Mouse (Mus musculus) splenic B cell, adult 2 months (primary cell): ENCODE data around the gene Adat3.
"Not testable (repeated sequence)": the region's sequence is repeated elsewhere in the genome, so short reads cannot be mapped to it uniquely, and the experiment has no call there.

Experiments used
- DNase-seq: peaks from one replicate; pipeline ENCODE4 v3.0.0-alpha.2; 2011; ENCODE audit warnings: low read depth, low spot score
- H3K27me3 ChIP-seq: 2 replicates; pipeline ENCODE4 v1.6.1; 2012; ENCODE audit warnings: mild to moderate bottlenecking, low read length, moderate library complexity, mixed read lengths; ENCODE audit not compliant: control insufficient read depth, poor library complexity, insufficient read depth, severe bottlenecking
- H3K36me3 ChIP-seq: 2 replicates; pipeline ENCODE4 v1.6.1; 2012; ENCODE audit warnings: mild to moderate bottlenecking, low read length, moderate library complexity, mixed read lengths; ENCODE audit not compliant: control insufficient read depth, poor library complexity, insufficient read depth, severe bottlenecking

Gene Adat3

DNA sequence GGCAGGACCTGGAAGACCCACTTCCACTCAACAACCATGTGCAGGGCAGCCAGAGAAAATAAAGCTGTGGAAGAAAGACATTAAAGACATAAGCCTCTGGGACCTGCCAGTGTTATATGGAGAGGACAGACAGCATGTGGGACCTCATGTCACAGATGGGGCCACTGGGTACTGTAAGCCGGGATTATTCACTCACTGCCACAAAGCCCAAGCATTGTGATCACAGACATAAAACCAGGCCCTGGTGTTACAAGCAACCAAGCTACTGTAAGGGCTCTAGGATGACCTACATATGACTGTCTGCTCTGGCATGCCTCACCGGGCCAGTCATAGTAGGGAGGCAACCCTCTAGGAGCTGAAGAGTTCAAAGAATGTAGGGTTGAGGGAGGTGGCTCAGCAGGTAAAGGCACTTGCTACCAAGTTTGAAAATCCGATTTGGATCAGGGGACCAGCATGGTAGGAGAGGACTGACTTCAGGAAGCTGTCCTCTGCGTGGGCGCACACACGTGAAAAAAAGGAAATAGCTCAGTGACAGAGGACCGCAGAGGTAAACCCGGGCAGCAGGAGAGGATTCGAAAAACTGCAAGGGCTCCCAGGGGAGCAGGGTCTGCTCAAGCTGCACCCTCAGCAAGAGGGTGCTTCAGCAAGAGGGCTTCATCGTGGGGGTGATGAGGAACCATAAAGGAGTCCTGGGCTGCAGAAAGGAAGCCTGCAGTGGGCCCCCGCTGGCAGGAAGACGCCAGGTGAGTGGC, 13.4 kb upstream of the Adat3 start:
- Histone ChIP-seq H3K36me3 (peaks cover 3% of the 10 kb centered on the region; the same call in 1 of the 2 replicates), H3K27me3 (no peaks in the 10 kb centered on the region)
- DNase-seq = peak; percentile 86

DNA sequence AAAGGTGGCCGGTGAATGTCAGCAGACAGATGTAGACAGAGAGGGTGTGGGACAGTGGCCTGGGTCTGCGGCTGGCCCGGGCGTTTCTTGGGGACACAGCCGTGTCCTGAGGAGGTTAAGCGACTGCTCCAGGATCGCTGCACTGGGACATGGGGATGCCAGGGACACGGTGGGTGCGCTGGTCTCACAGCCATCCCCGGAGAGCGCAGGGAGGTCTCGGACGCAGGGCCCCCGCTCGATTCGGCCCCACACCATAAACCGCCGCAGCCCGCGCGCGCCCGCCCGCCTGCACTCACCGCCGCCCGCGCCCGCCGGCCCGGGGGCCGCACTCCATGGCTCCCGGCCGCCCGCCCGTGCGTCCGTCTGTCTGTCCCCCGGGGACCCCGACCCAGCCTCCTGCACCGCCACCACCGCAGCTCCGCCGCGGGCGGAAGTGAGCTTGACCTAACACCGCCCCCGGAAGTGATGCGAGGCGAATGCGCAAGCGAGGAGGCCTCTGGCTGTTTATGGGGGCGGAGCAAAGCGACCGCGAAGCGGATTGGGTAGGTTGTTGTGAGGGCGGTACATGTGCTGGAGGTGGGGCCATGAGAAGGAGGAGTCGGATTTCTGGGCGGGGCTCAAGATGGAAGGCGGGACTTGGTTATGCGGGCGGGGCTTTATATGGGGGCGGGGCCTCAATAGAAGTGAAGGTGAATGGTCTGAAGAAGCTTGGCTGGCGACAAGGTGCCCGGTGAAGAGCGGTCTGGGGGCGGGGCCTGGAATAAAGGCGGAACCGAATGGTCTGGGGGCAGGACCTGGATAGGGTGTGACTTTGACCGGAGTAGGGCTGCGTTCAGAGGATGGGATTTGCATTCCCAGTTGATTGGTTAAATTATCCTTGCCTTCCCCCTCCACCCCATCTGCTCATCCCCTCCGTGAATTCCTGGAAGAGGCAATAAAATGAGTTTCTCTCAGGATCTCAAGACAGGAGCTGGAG, 12.5 kb upstream of the Adat3 start, which contains the start of gene Abhd17a:
TSS of gene Abhd17a (minus strand) at position 463 of the 976 bp plus-strand sequence.
- no peaks in the 10 kb centered on the region for H3K27me3 ChIP-seq
- H3K36me3 ChIP-seq = no peaks in the 10 kb centered on the region; the same call in 1 of the 2 replicates
- DNase-seq = peak; percentile 99

DNA sequence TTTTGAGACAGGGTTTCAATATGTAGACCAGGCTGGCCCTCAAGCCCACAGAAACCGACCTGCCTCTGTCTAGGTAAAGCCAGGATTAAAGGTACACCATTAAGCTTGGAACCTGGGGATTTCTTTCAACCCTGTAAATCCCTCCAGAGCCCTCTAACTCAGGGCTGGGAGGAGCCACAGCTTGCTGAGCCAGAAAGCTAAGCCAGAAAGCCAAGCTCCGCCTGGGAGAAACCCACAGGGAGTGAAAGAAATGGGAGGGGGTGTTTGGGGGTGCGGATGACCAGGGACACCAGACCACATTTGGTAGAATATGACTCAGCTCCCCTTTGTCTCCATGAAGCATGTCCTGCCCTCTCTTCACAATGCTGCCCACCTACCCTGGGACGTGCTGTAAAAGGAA, 6.4 kb upstream of the Adat3 start:
- no peak for DNase-seq
- Histone ChIP-seq H3K36me3 (no peaks in the 10 kb centered on the region), H3K27me3 (no peaks in the 10 kb centered on the region)

DNA sequence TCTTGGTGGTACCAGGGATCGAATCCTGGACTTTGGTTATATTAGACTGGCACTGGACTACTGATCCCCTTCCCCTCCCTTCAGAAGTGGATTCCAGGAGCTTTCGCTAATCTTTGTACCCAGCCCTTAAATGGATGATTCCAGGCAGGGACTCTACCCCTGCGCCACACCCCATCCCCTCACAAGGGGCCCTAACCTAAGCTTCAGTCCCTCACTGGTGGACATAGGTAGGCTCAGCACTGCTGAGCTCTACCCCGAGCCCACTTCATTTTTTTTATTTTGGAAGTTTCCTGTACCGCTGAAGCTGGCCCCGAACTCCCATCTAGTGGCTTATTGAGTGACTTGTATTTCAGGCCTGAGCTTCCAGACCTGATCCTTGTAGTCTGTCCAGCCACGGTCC, 684 bp downstream of the Adat3 start:
- no peak for DNase-seq
- Histone ChIP-seq H3K36me3 (peaks cover 4% of the 10 kb centered on the region), H3K27me3 (no peaks in the 10 kb centered on the region)

DNA sequence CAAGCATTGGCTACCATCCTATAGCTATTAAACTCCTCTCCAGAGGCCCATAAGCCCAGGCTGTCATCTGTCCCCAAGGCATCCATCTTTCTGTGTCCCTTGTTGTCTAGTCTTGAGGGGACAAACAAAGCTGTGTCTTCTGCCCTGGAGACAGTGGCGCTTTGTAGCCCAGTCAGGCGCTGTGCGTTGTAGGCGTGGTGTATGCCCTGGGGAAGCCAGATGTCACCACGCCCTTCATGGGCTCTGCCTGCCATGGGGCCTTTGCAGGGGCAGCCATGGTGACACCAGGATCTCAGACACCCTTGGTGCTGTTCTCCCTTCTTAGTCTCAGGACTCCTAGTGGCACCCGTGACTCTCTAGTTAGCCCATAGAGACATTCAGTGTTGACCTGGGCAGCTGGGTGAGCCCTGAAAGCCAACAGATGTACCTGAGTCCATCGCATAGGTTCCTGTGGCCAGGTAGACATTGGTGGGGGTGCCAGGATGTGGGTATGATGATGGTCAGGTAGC, 1.4 kb downstream of the Adat3 start:
- no peaks in the 10 kb centered on the region for H3K27me3 ChIP-seq
- peak; percentile 80 for DNase-seq
- peaks cover 4% of the 10 kb centered on the region for H3K36me3 ChIP-seq

DNA sequence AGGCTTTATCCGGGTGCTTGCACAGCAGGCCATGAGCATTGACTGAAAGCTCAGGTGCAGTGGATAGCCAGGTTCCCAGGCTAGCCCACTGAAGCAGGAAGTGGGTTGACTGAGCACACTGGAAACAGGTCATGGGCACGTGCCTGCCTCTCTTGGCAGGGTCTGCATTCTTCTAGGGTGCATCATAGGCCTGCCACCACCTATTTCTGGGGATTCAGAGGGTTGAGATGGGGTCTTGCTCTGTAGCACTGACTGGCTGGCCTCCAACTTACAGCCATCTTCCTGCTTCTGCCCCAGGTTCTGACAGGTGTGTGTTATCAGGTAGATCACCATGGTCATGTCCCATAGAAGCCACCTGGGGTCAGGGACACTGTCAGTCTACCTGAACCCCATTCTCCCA, 2.3 kb downstream of the Adat3 start:
- Histone ChIP-seq H3K36me3 (peaks cover 4% of the 10 kb centered on the region), H3K27me3 (no peaks in the 10 kb centered on the region)
- DNase-seq = no peak

DNA sequence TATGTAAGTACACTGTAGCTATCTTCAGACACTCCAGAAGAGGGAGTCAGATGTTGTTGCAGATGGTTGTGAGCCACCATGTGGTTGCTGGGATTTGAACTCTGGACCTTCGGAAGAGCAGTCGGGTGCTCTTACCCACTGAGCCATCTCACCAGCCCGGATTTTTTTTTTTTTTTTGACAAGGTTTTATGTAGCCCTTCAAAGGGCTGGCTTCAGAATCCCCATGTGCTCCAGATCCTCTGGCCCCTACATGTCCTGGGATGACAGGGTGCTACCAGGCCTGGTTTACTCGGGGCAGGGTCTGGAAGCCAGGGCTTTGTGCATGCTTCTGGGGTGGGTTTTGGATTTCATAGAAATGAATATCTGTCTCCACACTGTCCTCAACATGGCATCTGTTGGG, 3.0 kb downstream of the Adat3 start, which contains the start of gene Gm49322:
TSS of gene Gm49322 (plus strand) at position 301 of the 400 bp plus-strand sequence.
- not testable (repeated sequence) for H3K36me3 ChIP-seq, H3K27me3 ChIP-seq, DNase-seq

DNA sequence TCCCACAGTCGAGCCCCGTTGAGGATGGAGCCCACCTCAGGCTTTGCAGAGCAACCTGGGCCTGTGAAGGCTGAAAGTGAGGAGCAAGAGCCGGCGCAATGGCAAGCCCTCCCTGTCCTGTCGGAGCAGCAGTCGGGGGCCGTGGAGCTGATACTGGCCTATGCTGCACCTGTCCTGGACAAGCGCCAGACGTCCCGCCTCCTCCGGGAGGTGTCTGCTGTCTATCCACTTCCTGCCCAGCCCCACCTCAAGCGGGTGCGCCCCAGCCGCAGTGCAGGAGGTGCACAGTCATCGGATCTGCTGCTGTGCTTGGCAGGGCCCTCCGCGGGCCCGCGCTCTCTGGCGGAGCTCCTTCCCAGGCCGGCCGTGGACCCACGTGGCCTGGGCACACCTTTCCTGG, 3.6 kb downstream of the Adat3 start:
- H3K27me3 ChIP-seq = no peaks in the 10 kb centered on the region
- DNase-seq = no peak
- H3K36me3 ChIP-seq = peaks cover 4% of the 10 kb centered on the region

DNA sequence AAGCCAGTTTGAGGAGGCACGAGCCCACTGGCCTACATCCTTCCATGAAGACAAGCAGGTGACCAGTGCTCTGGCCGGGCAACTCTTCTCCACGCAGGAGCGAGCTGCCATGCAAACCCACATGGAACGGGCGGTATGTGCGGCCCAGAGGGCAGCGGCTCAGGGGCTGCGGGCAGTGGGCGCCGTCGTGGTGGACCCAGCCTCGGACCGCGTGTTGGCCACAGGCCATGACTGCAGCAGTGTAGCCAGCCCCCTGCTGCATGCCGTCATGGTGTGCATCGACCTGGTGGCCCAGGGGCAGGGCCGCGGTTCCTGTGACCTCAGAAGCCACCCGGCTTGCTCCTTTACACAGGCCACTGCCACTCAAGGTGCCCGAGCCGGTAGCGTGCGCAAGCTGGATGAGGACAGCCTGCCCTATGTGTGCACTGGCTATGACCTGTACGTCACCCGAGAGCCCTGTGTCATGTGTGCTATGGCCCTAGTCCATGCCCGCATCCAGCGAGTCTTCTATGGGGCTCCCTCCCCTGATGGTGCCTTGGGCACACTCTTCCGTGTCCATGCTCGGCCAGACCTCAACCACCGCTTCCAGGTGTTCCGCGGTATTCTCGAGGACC, 4.2 kb downstream of the Adat3 start:
- Histone ChIP-seq H3K36me3 (peaks cover 4% of the 10 kb centered on the region), H3K27me3 (no peaks in the 10 kb centered on the region)
- no peak for DNase-seq

DNA sequence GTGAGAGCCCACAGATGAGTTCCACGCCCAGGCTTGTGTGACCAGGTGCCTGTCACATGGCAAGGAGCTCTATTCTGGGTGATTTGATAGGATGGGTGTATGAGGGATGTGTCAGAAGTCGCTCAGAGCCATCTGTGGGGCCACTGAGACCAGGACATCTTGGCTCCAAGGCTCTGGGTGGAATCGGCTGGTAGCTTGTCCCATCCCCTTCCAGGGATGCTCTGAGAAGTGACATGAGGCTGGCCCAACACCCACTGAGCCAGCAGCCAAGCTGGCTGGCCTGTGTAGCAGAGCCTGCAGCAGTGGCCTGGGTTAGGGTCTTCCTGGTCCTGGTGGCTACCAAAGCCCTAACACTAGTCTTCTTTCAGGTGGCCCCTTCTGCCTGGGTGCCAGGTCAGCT, 5.8 kb downstream of the Adat3 start:
- Histone ChIP-seq H3K36me3 (peaks cover 4% of the 10 kb centered on the region), H3K27me3 (no peaks in the 10 kb centered on the region)
- no peak for DNase-seq

DNA sequence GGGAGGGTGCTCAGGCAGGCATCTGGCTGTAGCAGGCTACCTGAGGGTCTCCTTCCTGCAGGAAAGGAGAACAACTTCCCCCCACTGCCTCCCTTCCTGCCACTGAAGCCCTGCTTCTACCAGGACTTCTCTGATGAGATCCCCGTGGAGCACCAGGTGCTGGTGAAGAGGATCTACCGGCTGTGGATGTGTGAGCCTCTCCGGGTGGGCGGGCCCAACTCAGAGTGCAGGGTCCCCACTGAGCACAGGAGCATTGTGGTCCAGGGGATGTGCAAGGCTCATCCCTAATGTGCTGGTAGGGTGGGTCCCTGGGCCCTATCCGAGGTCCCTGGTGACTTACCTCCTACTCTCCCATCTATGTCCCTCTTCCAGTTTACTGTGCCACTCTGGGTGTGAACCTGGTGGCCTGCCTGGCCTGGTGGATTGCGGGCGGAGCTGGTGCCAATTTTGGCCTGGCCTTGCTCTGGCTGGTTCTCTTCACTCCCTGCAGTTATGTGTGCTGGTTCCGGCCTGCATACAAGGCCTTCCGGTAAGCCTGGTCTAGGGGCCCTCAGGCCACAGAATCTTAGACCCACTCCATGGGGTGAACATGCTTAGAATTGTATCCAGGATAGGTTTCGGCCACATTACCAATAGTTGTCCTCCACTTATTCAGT, 6.7 kb downstream of the Adat3 start:
- Histone ChIP-seq H3K36me3 (peaks cover 4% of the 10 kb centered on the region), H3K27me3 (no peaks in the 10 kb centered on the region)
- no peak for DNase-seq

DNA sequence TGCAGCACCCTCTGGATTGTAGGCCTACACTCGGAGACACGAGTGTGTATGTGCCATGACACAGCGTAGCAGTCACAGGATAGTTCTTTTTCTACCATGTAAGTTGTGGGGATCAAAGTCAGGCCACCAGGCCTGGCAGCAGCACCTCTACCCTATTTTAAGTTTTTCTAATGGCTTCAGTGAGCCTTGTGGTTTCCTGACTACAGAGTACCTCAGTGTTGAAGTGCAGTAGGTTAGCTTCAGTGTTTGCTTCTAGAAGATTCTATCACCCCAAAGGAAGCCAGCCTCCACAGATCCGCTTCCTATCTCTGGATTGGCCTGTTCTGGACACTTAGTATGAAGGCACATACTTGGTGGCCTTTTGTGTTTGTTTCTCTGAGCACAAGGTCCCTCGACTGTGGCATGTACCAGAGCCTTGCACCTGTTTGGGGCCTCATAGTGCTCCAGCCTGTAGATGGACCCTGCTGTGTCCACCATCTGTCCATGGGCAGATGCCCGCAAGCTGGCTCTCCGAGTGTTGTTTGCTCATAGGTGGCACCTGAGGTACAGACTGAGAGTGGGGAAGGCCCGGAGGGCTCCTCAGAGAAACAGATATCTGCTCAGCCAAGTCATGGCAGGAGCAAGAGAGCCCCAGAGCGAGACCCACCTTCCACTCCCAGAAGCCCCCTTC, 7.6 kb downstream of the Adat3 start:
- peak; percentile 48 for DNase-seq
- H3K36me3 ChIP-seq = peaks cover 4% of the 10 kb centered on the region
- H3K27me3 ChIP-seq = no peaks in the 10 kb centered on the region

DNA sequence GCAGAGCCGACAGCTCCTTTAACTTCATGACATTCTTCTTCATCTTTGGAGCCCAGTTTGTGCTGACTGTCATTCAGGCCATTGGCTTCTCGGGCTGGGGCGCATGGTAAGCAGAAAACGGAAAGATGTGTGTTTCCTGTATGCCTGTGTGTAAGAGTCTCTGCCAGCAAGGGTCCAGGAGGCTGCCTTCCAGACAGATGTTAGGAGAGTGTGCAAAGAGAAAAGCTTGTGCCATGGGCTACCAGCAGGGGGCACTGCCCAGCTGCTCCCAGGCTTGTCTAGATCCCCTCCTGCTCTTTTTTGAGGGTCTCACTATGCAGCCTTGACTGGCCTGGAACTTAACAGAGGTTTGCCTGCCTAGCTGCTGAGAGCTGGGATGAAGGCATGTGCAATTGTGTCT, 8.3 kb downstream of the Adat3 start:
- peaks cover 4% of the 10 kb centered on the region for H3K36me3 ChIP-seq
- DNase-seq = peak; percentile 71
- no peaks in the 10 kb centered on the region for H3K27me3 ChIP-seq

DNA sequence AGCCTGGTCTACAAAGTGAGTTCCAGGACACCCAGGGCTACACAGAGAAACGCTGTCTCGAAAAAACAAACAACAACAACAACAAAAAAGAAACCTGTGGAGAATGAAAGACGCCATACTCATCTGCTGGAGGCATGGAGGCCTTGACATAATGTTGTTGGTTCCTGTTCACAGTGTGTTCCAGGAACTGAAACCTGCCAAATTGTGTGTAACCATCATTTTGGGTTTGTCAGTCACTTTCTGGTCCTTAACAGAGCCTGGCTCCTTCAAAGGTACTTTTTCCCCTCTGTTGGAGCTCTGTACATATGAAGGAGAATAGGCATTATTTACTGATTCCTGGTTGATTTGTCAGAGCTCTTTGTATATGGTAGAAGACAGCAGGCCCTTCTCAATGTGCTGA, 9.2 kb downstream of the Adat3 start:
- peak; percentile 62 for DNase-seq
- H3K36me3 ChIP-seq = peaks cover 4% of the 10 kb centered on the region
- no peaks in the 10 kb centered on the region for H3K27me3 ChIP-seq
